Mouse (Mus musculus) gastrocnemius, postnatal 25 days (tissue): Measurements from ENCODE around the gene Ints14. TPM values are rescaled to one million over a fixed set of nuclear protein-coding genes. Genes with fewer than 3 reads are reported as not detected.
"Not testable (repeated sequence)": the region's sequence is repeated elsewhere in the genome, so short reads cannot be mapped to it uniquely, and the experiment has no call there.

Experiments used
- DNase-seq: peaks from one replicate; pipeline ENCODE4 v3.0.0; 2022
- microRNA-seq, 2 experiments: library from miRNA; unstranded; fragments of <30 nt; microRNA quantifications; one replicate each; pipeline ENCODE4 v1.2.0; 2021; ENCODE audit warnings: borderline replicate concordance in 2 of 2
- total RNA-seq, 2 experiments: library from RNA; stranded (reverse); gene quantifications; 1 replicate in 1 of 2; 2 replicates in 1 of 2; pipeline ENCODE4 v1.2.3; 2021

Ints14 gene
- total RNA-seq, 2 experiments from 2014 or later = 15.3 to 17.8 TPM

DNA sequence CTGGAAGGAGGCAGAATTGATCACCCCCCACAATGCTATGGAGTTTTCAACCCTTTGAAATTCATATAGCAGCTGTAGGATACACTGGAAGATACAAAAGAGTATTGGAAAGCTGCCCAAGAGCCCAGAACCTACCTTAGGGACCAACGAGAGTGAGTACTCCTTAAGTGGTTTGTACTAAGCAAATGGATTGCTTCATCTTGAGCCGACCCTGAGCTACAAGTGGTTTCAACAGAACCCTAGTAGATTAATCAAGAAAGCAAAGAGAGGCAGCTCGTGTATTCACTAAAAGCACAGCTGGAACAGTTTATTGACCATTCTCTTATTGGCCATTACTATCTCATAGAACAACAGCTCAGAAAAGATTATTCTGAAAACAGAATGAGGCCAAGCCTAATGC lies 58.4 kb downstream of the Ints14 start:
- DNase-seq = no peak

DNA sequence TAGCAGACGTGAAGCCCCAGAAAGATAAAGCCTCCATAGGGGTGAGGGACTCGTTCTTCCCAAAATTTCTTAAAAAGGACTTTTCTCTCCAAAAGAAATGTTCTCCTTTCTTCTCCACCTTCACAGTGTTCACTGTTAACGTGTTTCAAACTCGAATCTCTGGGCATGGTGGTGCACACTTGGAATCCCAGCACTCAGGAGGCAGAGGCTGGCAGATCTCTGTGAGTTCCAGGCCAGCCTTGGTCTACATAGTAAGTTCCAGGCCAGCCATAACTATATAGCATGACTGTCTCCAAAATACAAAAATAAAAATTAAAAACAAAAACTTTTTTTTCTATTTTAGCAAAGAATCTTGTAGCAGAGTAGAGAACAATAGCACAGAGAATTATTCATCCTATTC lies 59.4 kb downstream of the Ints14 start:
- no peak for DNase-seq

DNA sequence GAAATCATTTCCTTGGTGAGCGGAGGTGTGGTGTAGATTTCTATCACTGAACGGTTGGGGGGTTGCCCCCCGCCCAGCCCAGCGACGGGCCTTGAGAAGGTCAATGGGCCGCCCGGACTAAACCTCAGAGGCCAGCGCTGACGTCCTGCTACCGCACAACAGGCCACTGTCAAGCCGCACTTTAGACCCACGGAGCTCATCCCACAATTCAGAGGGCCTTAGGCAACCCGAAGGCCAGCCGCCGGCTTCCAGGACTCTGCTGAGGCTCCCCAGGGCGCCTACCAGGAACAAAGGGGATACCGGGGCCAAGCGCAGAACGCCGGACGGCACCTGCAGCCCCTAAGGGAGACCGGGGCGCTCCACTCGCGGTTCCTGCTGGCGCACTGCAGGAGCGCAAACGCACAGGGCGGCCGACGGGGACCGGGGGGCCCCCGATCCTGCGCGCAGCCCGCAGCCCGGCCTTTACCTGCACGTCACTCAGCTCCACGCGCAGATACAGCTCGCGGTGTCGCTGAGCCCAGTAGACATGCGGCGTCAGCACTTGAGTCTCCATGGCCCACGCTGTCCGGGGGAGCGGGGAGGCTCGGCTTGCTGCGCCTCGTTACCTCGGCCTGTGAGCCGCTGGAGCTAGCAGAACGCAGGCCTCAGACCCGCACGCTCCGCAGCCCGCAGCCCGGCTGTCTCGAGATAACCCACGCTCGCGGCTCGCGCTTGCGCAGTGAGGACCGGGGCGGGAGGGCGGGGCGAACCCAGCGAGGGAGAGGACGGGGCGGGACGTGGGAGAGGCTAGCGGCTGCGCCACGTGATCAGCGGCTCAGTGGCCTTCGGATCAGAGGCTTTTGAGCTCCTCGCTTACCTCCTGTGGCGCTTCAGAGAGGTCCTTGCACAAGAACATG lies 60.5 kb downstream of the Ints14 start, which contains the start of gene Hacd3:
Gene Hacd3 (minus strand): TSS at position 703 of the 896 bp plus-strand sequence.
- DNase-seq = peak; percentile 90

DNA sequence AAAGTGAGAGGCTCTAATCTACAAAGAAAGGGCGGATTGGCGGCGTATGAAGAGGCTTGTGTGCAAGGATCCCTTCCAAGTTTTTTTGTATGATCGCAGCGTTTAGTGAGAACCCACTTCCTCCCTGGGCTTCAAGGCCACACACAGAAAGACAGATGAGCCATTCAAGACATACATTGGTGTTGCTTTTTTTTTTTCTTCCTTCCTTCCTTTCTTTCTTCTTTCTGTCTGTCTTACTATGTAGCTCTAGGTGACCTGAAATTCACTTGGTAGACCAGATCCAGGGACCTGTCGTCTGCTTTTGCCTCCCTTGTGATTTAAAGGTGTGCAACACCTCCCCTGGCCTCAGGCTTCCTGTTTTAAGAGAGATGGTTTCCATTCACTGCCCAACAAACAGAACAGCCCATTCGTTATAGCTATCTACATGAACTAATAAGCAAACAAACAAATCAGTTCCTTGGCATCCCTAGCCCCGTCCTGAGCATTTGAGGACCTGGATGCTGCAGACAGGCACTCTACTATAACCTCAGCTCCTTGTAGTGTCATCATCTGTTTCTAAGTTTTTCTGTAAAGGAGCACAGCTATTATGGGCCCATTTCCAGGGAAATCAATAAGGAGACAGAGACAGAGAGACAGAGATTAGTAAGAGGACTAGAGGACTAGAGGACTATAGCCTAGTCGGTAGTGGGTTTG lies 61.3 kb downstream of the Ints14 start:
- DNase-seq = no peak

DNA sequence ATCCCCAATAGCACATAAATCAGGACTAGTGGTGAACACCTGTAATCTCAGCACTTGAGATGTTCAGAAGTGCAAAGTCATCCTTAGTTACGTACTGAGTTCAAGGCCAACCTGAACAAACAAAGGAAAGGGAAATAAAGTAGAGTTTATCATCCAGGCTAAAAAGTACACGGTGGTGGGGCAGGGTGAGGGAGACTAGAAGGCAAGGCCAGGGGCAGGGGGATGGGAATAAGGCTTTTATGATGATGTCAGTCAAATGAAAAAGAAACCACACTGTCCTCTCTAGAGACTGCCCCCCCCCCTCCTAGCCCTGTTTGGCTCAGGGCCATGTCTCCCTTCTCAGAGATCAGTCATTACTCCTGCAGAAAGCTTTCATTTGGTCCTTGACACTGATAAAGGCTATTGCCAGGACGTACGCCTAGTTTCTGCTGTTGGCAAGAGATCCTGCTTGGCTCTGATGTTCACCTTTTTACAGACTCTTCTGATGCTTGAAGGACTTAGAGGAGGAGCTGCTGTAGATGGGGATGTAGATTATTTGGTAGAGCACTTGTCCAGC lies 62.0 kb downstream of the Ints14 start:
- no peak for DNase-seq

DNA sequence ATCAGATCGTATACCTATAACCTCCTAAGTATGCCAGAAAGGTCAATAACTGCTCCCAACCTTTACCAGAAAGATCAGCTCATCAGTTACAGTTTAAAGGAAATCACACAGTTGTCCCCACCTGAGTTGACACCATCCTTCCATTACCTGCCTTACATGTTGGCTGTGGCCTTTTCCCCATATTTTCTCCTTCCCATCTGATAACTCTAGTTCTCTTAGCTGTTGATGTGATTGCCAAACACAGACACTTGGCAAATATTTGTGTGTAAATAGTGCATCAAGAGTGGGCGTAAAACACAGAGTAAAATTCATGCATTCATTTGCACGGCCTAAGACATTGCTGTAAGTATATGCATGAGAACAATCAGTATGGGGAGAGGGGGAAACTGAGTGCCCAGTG lies 62.7 kb downstream of the Ints14 start:
- no peak for DNase-seq

DNA sequence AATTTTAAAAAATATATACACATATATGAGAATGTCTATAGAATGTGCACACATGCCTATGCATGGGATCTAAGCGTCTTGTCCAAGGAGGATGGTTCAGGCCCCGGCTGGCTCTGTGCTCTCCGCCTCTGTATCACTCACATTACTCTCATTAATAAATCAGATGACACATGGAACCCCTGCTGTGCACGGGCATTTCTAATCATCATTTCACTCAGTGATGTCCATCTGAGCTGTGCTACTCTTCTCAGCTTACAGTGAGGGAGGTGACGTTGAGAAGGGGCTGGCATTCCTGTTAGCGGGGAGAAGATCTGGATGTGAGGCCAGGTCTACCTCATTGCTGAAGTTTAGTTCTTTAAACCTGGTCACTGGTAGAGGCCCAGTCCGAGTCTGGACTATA lies 66.5 kb downstream of the Ints14 start:
- no peak for DNase-seq

DNA sequence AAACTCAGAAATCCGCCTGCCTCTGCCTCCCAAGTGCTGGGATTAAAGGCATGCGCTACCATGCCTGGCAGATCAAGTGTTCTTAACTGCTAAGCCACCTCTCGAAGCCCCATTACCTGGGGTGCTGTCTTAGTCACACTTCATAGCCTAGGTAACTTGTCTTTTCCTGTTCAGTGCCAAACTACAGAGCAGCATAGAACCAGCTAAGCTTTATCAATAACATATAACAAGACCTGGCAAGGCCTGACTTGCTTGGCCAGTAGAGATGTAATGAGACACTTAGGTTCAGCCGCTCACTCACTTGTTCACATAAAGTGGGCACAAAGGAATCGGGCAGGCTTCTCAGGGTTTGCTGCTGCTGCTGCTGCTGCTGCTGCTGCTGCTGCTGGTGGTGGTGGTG lies 67.6 kb downstream of the Ints14 start:
- no peak for DNase-seq

DNA sequence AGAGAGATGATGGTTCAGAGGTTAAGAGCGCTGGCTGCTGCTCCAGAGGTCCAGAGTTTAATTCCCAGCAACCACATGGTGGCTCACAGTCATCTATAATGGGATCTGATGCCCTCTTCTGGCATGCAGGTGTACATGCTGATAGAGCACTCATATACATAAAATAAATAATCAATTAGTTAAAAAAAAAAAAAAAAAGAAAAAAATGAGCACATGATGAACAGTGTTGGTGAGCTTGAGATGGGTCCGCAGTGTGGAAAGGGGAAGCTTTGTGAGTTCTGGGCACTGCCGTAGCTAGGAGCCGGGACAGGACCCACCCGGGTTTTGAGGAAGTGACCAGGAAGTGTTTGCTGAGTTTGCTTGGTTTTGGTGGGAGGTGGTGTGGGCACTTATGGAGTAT lies 70.7 kb downstream of the Ints14 start:
- not testable (repeated sequence) for DNase-seq

DNA sequence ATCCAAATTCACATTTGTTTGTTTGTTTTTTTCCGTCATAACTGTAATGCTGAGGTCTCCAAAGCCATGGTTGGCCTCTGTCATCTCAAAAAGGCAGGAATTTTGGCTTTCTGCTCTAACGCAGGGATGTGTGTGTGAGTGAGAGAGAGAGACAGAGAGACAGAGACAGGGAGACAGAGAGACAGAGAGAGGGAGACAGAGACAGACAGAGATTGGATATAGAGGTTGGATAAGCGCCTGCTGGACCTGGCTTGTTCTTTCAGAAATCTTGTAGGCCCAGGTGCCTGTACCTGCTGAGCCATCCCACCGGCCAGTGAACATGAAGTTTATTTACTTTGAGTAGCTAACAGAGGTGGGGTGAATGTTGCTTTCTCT lies 71.2 kb downstream of the Ints14 start:
- DNase-seq = no peak

DNA sequence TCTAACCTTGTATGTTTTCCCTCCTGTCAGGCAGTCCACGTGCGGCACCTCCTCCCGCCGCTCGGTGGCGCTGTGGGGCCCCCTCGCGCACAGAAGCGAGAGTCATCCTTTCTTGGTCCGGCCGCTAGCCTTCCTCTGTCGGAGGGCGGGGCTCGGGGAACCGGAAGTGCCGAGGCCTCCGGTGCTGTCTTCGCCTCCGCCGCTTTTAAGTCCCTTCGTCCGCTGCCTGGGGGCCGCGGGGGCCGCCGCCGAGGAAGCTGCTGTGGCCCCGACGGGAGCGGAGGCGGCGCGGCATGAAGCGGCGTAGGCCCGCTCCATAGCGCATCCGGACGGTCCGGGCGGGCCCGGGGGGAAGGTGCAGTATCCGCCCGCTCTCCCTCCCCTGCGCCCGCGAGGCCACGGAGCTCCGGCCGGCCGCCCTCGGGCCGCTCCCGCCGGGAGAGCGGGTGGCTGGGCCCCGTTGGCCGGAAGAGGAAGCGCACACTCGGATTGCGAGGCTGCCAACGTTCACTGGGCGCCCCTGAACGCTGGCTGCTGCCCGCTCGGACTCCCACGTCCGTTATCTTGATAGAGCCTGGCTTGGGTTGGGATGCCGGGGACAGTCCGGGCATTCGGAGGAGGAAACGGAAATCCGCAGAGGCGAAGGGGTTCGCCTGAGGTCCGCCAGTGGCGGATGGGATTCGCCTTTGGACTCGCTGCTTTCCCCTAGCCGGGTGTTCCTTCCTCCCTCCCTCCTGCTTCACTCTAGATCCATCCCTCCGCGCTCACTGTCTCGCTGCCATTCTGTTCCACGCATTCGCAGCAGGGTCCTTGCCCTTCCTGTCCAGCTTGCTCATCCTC lies 71.8 kb downstream of the Ints14 start, which contains the start of gene Dpp8:
Gene Dpp8 (plus strand): TSS at position 146 of the 840 bp plus-strand sequence.
- DNase-seq = peak; percentile 93

DNA sequence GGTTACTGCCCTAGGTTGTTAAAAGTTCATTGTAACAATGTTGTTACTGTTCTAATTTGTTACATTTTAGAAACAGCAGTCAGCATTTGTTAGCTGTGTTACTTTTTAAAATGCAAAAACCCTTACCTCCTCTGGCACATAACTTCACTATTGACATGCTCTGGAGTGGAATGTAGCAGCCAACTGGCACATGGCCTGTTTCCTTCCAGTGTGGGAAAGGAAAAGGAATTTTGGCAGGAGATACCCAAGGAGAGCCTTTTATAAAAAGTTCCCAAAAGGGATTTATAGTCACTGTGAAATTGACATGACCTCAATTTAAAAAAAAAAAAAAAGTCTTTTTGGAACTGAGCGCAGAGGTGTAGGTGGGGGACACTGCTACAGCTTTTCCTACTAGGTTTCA lies 75.8 kb downstream of the Ints14 start:
- DNase-seq = peak; percentile 67

Small RNAs within 50 kb of the gene (microRNA-seq; reads per million reads assigned to microRNA genes)
- 0 reads per million in 2 experiments for gene Gm25640

Other genes with a start within 250 kb of the Ints14 start
- 100 to 1,000 TPM in 1 of 2 experiments, 10 to 100 TPM in 1; 91.4 to 118 TPM for gene Rab11a, start 223.1 kb upstream of the Ints14 start, total RNA-seq
- 1 to 10 TPM; 3.1 to 3.4 TPM for gene Dennd4a, start 149.6 kb upstream of the Ints14 start, total RNA-seq
- gene Slc24a1, start 9.3 kb upstream of the Ints14 start, total RNA-seq = not detected
- 10 to 100 TPM in 1 of 2 experiments, 1 to 10 TPM in 1; 8.2 to 11.9 TPM for gene Hacd3, start 60.8 kb downstream of the Ints14 start, total RNA-seq
- gene Dpp8, start 71.5 kb downstream of the Ints14 start, total RNA-seq = 100 to 1,000 TPM; 101 to 128 TPM
- gene Igdcc4, start 140.6 kb downstream of the Ints14 start, total RNA-seq = 10 to 100 TPM; 26.4 to 27.3 TPM
- under 1 TPM; 0.21 to 0.33 TPM for gene Igdcc3, start 180.3 kb downstream of the Ints14 start, total RNA-seq
- 1 to 10 TPM; 3.8 to 5.3 TPM for gene Parp16, start 234.4 kb downstream of the Ints14 start, total RNA-seq